Mouse (Mus musculus) c-Kit-negative CD71-positive TER-119-positive erythroid progenitor cells, embryonic 14.5 days (primary cell): Measurements from ENCODE around the gene Rps18.

Source experiments
- DNase-seq: peaks from one replicate; pipeline ENCODE4 v3.0.0-alpha.2; 2013; ENCODE audit warnings: low read depth, low spot score

Rps18 gene

GRCm38 (mm10) chr17:33924577-33925283, 31.1 kb downstream of the Rps18 start:
- peak; percentile 65 for DNase-seq

- no peak for DNase-seq
Measured at GRCm38 (mm10) chr17:33921361-33921760, 34.4 kb downstream of the Rps18 start.

- peak; percentile 84 for DNase-seq
Measured at GRCm38 (mm10) chr17:33920282-33921097, 35.3 kb downstream of the Rps18 start.

- peak; percentile 71 for DNase-seq
Measured at GRCm38 (mm10) chr17:33919351-33920281, 36.2 kb downstream of the Rps18 start.

- no peak for DNase-seq
Measured at GRCm38 (mm10) chr17:33918293-33919203, 37.3 kb downstream of the Rps18 start.

GRCm38 (mm10) chr17:33917656-33918292, 38.0 kb downstream of the Rps18 start:
- no peak for DNase-seq

GRCm38 (mm10) chr17:33916847-33917655, 38.8 kb downstream of the Rps18 start:
- no peak for DNase-seq

- no peak for DNase-seq
Measured at GRCm38 (mm10) chr17:33916294-33916693, 39.5 kb downstream of the Rps18 start.

- peak; percentile 93 for DNase-seq
Measured at GRCm38 (mm10) chr17:33915671-33916250, 40.0 kb downstream of the Rps18 start, which contains the start of the genes Tapbp and Zbtb22. Tapbp (plus strand) TSS chr17:33915899. Zbtb22 (plus strand) TSS chr17:33915904.

GRCm38 (mm10) chr17:33914969-33915391, 40.8 kb downstream of the Rps18 start:
- DNase-seq = no peak

- DNase-seq = no peak
Measured at GRCm38 (mm10) chr17:33913905-33914304, 41.9 kb downstream of the Rps18 start.

GRCm38 (mm10) chr17:33913264-33913663, 42.5 kb downstream of the Rps18 start:
- DNase-seq = no peak

GRCm38 (mm10) chr17:33911813-33912414, 43.9 kb downstream of the Rps18 start:
- DNase-seq = no peak

- no peak for DNase-seq
Measured at GRCm38 (mm10) chr17:33911052-33911812, 44.6 kb downstream of the Rps18 start.

GRCm38 (mm10) chr17:33910346-33911051, 45.3 kb downstream of the Rps18 start:
- DNase-seq = no peak

- no peak for DNase-seq
Measured at GRCm38 (mm10) chr17:33909869-33910250, 45.9 kb downstream of the Rps18 start.
